9 mouse cellular contexts compared by ENCODE assay signal in the genomic region with DNA sequence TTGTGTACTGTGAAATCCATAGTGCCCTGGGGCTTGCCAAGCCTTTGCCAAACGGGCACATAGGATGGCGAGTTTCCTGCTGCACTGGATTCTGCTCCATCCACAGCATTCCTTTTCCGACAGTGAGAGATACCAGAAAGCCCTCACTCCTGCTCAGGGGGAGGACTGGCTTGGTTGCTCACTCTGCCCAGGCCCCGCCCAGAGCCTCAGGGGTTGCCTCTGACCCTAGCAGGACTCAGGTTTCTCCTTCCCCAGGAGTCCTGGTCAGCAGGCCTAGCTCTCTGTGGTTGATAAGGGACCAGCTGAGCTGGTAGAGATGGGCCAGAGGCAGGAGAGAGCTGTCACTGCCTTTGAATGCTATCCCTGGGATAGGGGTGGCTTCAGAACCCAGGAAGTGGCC. TPM values are rescaled to one million over a fixed set of nuclear protein-coding genes. Genes with fewer than 3 reads are reported as not detected.
DNase-seq lines count a peak whose midpoint lies in the region; ATAC-seq and TF ChIP-seq lines count a peak whose summit lies in the region.
"Had no signal": no experiment of that assay in that cellular context is flagged by ENCODE, and none has a peak within 500 bp of the region (broad histone marks: within the 10 kb centered on the region; RNA-seq: fewer than 3 reads in every experiment).

No protein-coding gene starts in this region.

- H3K9me3 ChIP-seq in kidney, embryonic 16.5 days (ENCODE audit: low read length), result no peaks in the 10 kb centered on the region
- H3K9me3 ChIP-seq in embryonic facial prominence, embryonic 13.5 days, result no peaks in the 10 kb centered on the region
- H3K9me3 ChIP-seq in limb, embryonic 14.5 days (ENCODE audit: control insufficient read depth, low read length), result no peaks in the 10 kb centered on the region

- peak overlapping the region; percentile 72 for H3K4me2 ChIP-seq in kidney, embryonic 16.5 days (replicated peaks; ENCODE audit: low read depth, low read length)
- H3K4me2 ChIP-seq in embryonic facial prominence, embryonic 13.5 days, result peak overlapping the region; percentile 83
- 0 out of 2 replicates have a peak overlapping the region, but pooled peaks have one; percentile 7 for H3K4me2 ChIP-seq in limb, embryonic 14.5 days (replicated peaks; ENCODE audit: low read depth, low read length, severe bottlenecking)

- no peak for TF ChIP-seq POLR2A in limb, embryonic 14.5 days (IDR thresholded peaks at IDR 0.05; ENCODE audit: borderline replicate concordance, extremely low read depth, insufficient read depth, insufficient read length)

- peaks cover 14% of the 10 kb centered on the region; the same call in 1 of the 2 replicates for H3K36me3 ChIP-seq in kidney, embryonic 16.5 days (ENCODE audit: insufficient read depth, low read length)
- H3K36me3 ChIP-seq in embryonic facial prominence, embryonic 13.5 days, result peaks cover 14% of the 10 kb centered on the region
- peaks cover 17% of the 10 kb centered on the region for H3K36me3 ChIP-seq in limb, embryonic 14.5 days (ENCODE audit: control insufficient read depth, insufficient read depth, low read length)

- peak overlapping the region; percentile 72 for H3K9ac ChIP-seq in kidney, embryonic 16.5 days (replicated peaks; ENCODE audit: low read length)
- H3K9ac ChIP-seq in embryonic facial prominence, embryonic 13.5 days, result peak overlapping the region; percentile 58
- H3K9ac ChIP-seq in limb, embryonic 14.5 days (ENCODE audit: low read depth, low read length, severe bottlenecking), result peak overlapping the region; percentile 66

- H3K4me3 ChIP-seq in kidney, embryonic 16.5 days (ENCODE audit: low read length), result peak overlapping the region; percentile 54
- H3K4me3 ChIP-seq in embryonic facial prominence, embryonic 13.5 days, result no peak overlapping the region; the same call in 1 of the 2 replicates
- H3K4me3 ChIP-seq in limb, embryonic 14.5 days (replicated peaks; ENCODE audit: low read length), result no peak overlapping the region

- no peaks in the 10 kb centered on the region for H3K27me3 ChIP-seq in kidney, embryonic 16.5 days (ENCODE audit: insufficient read depth, low read length)
- no peaks in the 10 kb centered on the region for H3K27me3 ChIP-seq in embryonic facial prominence, embryonic 13.5 days
- H3K27me3 ChIP-seq in limb, embryonic 14.5 days (ENCODE audit: control insufficient read depth, insufficient read depth, low read length), result no peaks in the 10 kb centered on the region

- peak overlapping the region; percentile 73 for H3K27ac ChIP-seq in kidney, embryonic 16.5 days (ENCODE audit: low read length)
- 0 out of 2 replicates have a peak overlapping the region, but pooled peaks have one; percentile 39 for H3K27ac ChIP-seq in embryonic facial prominence, embryonic 13.5 days
- H3K27ac ChIP-seq in limb, embryonic 14.5 days (replicated peaks; ENCODE audit: low read depth, low read length), result 0 out of 2 replicates have a peak overlapping the region, but pooled peaks have one; percentile 26

- 28% methylated on average over 4 of the region's 4 CpGs for WGBS in kidney, embryonic 16.5 days
- 29% methylated on average over 4 of the region's 4 CpGs for WGBS in embryonic facial prominence, embryonic 13.5 days
- 47% methylated on average over 4 of the region's 4 CpGs for WGBS in limb, embryonic 14.5 days

- no peak for DNase-seq in kidney, adult 9 months
- peak; percentile 47 for DNase-seq in MN1 (ENCODE audit: low spot score)
- no peak for DNase-seq in limb, embryonic 14.5 days (ENCODE audit: low spot score)
- DNase-seq in ovary, adult 18-20 months (ENCODE audit: low spot score), result no peak
- DNase-seq in gastrocnemius, adult 8-10 months (ENCODE audit: low spot score in 2 of 2), result no peak
- no peak for DNase-seq in cerebellum, postnatal 4 days (ENCODE audit: low spot score in 2 of 2)
- DNase-seq: layer of hippocampus, postnatal 36 days had no signal

- peaks cover 21% of the 10 kb centered on the region for H3K4me1 ChIP-seq in kidney, embryonic 16.5 days (ENCODE audit: insufficient read depth, low read length)
- peaks cover 10% of the 10 kb centered on the region for H3K4me1 ChIP-seq in embryonic facial prominence, embryonic 13.5 days
- H3K4me1 ChIP-seq in limb, embryonic 14.5 days (ENCODE audit: control insufficient read depth, insufficient read depth, low read length), result no peaks in the 10 kb centered on the region; the same call in 1 of the 2 replicates

- ATAC-seq in kidney, embryonic 16.5 days (ENCODE audit: low FRiP score, low TSS enrichment), result peak; percentile 19; the same call in 1 of the 2 replicates
- no peak for ATAC-seq in embryonic facial prominence, embryonic 13.5 days (ENCODE audit: insufficient number of reproducible peaks, insufficient read depth, low FRiP score, low TSS enrichment, low read depth)
- no peak for ATAC-seq in limb, embryonic 14.5 days (ENCODE audit: low FRiP score, low read depth)

RNA-seq across cellular contexts. Expression of a gene that starts 2.1 kb away (rescaled TPM):
- polyA plus RNA-seq in kidney, embryonic 16.5 days (2015; fragmentation: Nextera tagmentation; extraction: Ambion mirVana), result not detected in 2 replicates
- polyA plus RNA-seq in embryonic facial prominence, embryonic 13.5 days (2015; fragmentation: Nextera tagmentation; extraction: Ambion mirVana), result not detected in 2 replicates
- not detected in 2 replicates for polyA plus RNA-seq in limb, embryonic 14.5 days (2012; rRNA removed)
- not detected in 2 replicates for polyA plus RNA-seq in limb, embryonic 14.5 days (2014; fragmentation: Nextera tagmentation; extraction: Ambion mirVana)
- total RNA-seq in gastrocnemius, adult 8-10 months (2022), result not detected
- total RNA-seq: layer of hippocampus, postnatal 36 days had no signal

RNA-seq across cellular contexts. Expression of a gene that starts 8.8 kb away (rescaled TPM):
- 257 and 266 TPM in 2 replicates for polyA plus RNA-seq in kidney, embryonic 16.5 days (2015; fragmentation: Nextera tagmentation; extraction: Ambion mirVana)
- polyA plus RNA-seq in embryonic facial prominence, embryonic 13.5 days (2015; fragmentation: Nextera tagmentation; extraction: Ambion mirVana), result 88.5 and 92.7 TPM in 2 replicates
- 262 and 311 TPM in 2 replicates for polyA plus RNA-seq in limb, embryonic 14.5 days (2012; rRNA removed)
- polyA plus RNA-seq in limb, embryonic 14.5 days (2014; fragmentation: Nextera tagmentation; extraction: Ambion mirVana), result 104 and 108 TPM in 2 replicates
- 10 to 100 TPM; 28.7 to 37.4 (median 31.6) TPM for total RNA-seq in gastrocnemius, adult 8-10 months (2022)

RNA-seq across cellular contexts. Expression of a gene that starts 15.6 kb away (rescaled TPM):
- 53.0 and 57.0 TPM in 2 replicates for polyA plus RNA-seq in kidney, embryonic 16.5 days (2015; fragmentation: Nextera tagmentation; extraction: Ambion mirVana)
- polyA plus RNA-seq in embryonic facial prominence, embryonic 13.5 days (2015; fragmentation: Nextera tagmentation; extraction: Ambion mirVana), result 23.4 and 25.2 TPM in 2 replicates
- 27.8 and 35.1 TPM in 2 replicates for polyA plus RNA-seq in limb, embryonic 14.5 days (2012; rRNA removed)
- 24.1 and 28.9 TPM in 2 replicates for polyA plus RNA-seq in limb, embryonic 14.5 days (2014; fragmentation: Nextera tagmentation; extraction: Ambion mirVana)
- total RNA-seq in gastrocnemius, adult 8-10 months (2022), result 1 to 10 TPM; 2.9 to 8.9 (median 5.6) TPM

RNA-seq across cellular contexts. Expression of a gene that starts 39.7 kb away (rescaled TPM):
- 39.3 and 40.3 TPM in 2 replicates for polyA plus RNA-seq in kidney, embryonic 16.5 days (2015; fragmentation: Nextera tagmentation; extraction: Ambion mirVana)
- polyA plus RNA-seq in embryonic facial prominence, embryonic 13.5 days (2015; fragmentation: Nextera tagmentation; extraction: Ambion mirVana), result 65.6 and 66.6 TPM in 2 replicates
- 42.2 and 62.8 TPM in 2 replicates for polyA plus RNA-seq in limb, embryonic 14.5 days (2012; rRNA removed)
- polyA plus RNA-seq in limb, embryonic 14.5 days (2014; fragmentation: Nextera tagmentation; extraction: Ambion mirVana), result 47.5 and 54.2 TPM in 2 replicates
- total RNA-seq in gastrocnemius, adult 8-10 months (2022), result 1 to 10 TPM; 1.3 to 2.1 (median 1.6) TPM

Comparison
In these comparisons a context has a peak if more than half of its experiments do, and no peak if none do; other contexts are left out.
1. H3K4me2 ChIP-seq: peak in every context shown above with its lines; median percentile 83 in embryonic facial prominence, embryonic 13.5 days; 72 in kidney, embryonic 16.5 days; 7 in limb, embryonic 14.5 days.